22 mouse cellular contexts compared by ENCODE assay signal in genomic region chr9:77568789-77569506, GRCm38 (mm10). TPM values are rescaled to one million over a fixed set of nuclear protein-coding genes. Genes with fewer than 3 reads are reported as not detected.
DNase-seq lines count a peak whose midpoint lies in the region; ATAC-seq and TF ChIP-seq lines count a peak whose summit lies in the region.
"Had no signal": no experiment of that assay in that cellular context is flagged by ENCODE, and none has a peak within 500 bp of the region (broad histone marks: within the 10 kb centered on the region; RNA-seq: fewer than 3 reads in every experiment).

No protein-coding gene starts in this region.

- no peak overlapping the region for H3K4me3 ChIP-seq in midbrain, embryonic 11.5 days (ENCODE audit: low read depth, low read length)
- no peak overlapping the region for H3K4me3 ChIP-seq in midbrain, embryonic 16.5 days (ENCODE audit: low read depth, low read length)
- H3K4me3 ChIP-seq in forebrain, embryonic 15.5 days, result no peak overlapping the region
- H3K4me3 ChIP-seq in limb, embryonic 10.5 days, result no peak overlapping the region
- no peak overlapping the region for H3K4me3 ChIP-seq in gastrocnemius, adult 2 months
- H3K4me3 ChIP-seq: heart, embryonic 13.5 days; limb, embryonic 13.5 days; liver, embryonic 13.5 days; stomach, embryonic 15.5 days had no signal

- peaks cover 8% of the 10 kb centered on the region for H3K4me1 ChIP-seq in midbrain, embryonic 11.5 days (ENCODE audit: control insufficient read depth, insufficient read depth, low read length)
- H3K4me1 ChIP-seq in midbrain, embryonic 16.5 days (ENCODE audit: control insufficient read depth, insufficient read depth, low read length), result peaks cover 3% of the 10 kb centered on the region; the same call in 1 of the 2 replicates
- peaks cover 6% of the 10 kb centered on the region for H3K4me1 ChIP-seq in forebrain, embryonic 15.5 days
- no peaks in the 10 kb centered on the region for H3K4me1 ChIP-seq in limb, embryonic 10.5 days
- H3K4me1 ChIP-seq: limb, embryonic 13.5 days; liver, embryonic 13.5 days; stomach, embryonic 15.5 days had no signal

- H3K27ac ChIP-seq in midbrain, embryonic 11.5 days (ENCODE audit: low read depth, low read length), result no peak overlapping the region
- H3K27ac ChIP-seq in midbrain, embryonic 16.5 days (ENCODE audit: low read length), result no peak overlapping the region
- H3K27ac ChIP-seq in forebrain, embryonic 15.5 days (replicated peaks), result peak overlapping the region; percentile 27; the same call in 1 of the 2 replicates
- no peak overlapping the region for H3K27ac ChIP-seq in limb, embryonic 10.5 days
- H3K27ac ChIP-seq in gastrocnemius, adult 2 months, result no peak overlapping the region
- H3K27ac ChIP-seq: heart, embryonic 13.5 days; limb, embryonic 13.5 days; liver, embryonic 13.5 days; stomach, embryonic 15.5 days had no signal

- no peaks in the 10 kb centered on the region for H3K27me3 ChIP-seq in midbrain, embryonic 11.5 days (ENCODE audit: control insufficient read depth, insufficient read depth, low read length)
- no peaks in the 10 kb centered on the region for H3K27me3 ChIP-seq in midbrain, embryonic 16.5 days (ENCODE audit: control insufficient read depth, insufficient read depth, low read depth, low read length)
- H3K27me3 ChIP-seq in forebrain, embryonic 15.5 days, result no peaks in the 10 kb centered on the region
- no peaks in the 10 kb centered on the region for H3K27me3 ChIP-seq in limb, embryonic 10.5 days (ENCODE audit: low read depth, poor library complexity, severe bottlenecking)
- H3K27me3 ChIP-seq: heart, embryonic 13.5 days; limb, embryonic 13.5 days; liver, embryonic 13.5 days; Patski; stomach, embryonic 15.5 days had no signal

- H3K4me2 ChIP-seq in midbrain, embryonic 11.5 days, result no peak overlapping the region; the same call in 1 of the 2 replicates
- H3K4me2 ChIP-seq in midbrain, embryonic 16.5 days (ENCODE audit: low read length), result no peak overlapping the region; the same call in 1 of the 2 replicates
- H3K4me2 ChIP-seq in forebrain, embryonic 15.5 days (replicated peaks), result no peak overlapping the region
- H3K4me2 ChIP-seq: heart, embryonic 13.5 days; limb, embryonic 13.5 days; liver, embryonic 13.5 days; lung, embryonic 14.5 days; stomach, embryonic 15.5 days had no signal

- no peak for DNase-seq in frontal cortex, adult 2 months (ENCODE audit: extremely low spot score in 1 of 2, low spot score in 1 of 2)
- DNase-seq in midbrain, embryonic 11.5 days (ENCODE audit: low spot score, missing footprints), result peak; percentile 84
- no peak for DNase-seq in limb, embryonic 10.5 days (ENCODE audit: low spot score)
- no peak for DNase-seq in gastrocnemius, postnatal 14 days
- no peak for DNase-seq in gastrocnemius, adult 2 months
- DNase-seq: adrenal gland, adult 8-10 months; cerebellum, adult 11 months; cerebellum, postnatal 25 days; gastrocnemius, postnatal 10 days; heart, adult 18-20 months; kidney, adult 18-20 months; liver, embryonic 13.5 days; lung, embryonic 14.5 days; lung, postnatal 36 days; thymus, adult 2 months had no signal

- H3K36me3 ChIP-seq in midbrain, embryonic 11.5 days (ENCODE audit: control insufficient read depth, insufficient read depth, low read length), result no peaks in the 10 kb centered on the region
- H3K36me3 ChIP-seq in midbrain, embryonic 16.5 days (ENCODE audit: control insufficient read depth, insufficient read depth, low read length), result no peaks in the 10 kb centered on the region
- H3K36me3 ChIP-seq in forebrain, embryonic 15.5 days, result no peaks in the 10 kb centered on the region
- H3K36me3 ChIP-seq in limb, embryonic 10.5 days, result no peaks in the 10 kb centered on the region
- H3K36me3 ChIP-seq: heart, embryonic 13.5 days; limb, embryonic 13.5 days; liver, embryonic 13.5 days; stomach, embryonic 15.5 days had no signal

- intact Hi-C loops in gastrocnemius, postnatal 14 days (cut with DNase I; ENCODE audit: low total_unique reads), result no loop called here
- intact Hi-C loops in gastrocnemius, adult 2 months (cut with DNase I), result no loop called here

- no peak overlapping the region for H3K9ac ChIP-seq in midbrain, embryonic 11.5 days (ENCODE audit: low read length)
- no peak overlapping the region for H3K9ac ChIP-seq in midbrain, embryonic 16.5 days (ENCODE audit: low read depth, low read length)
- H3K9ac ChIP-seq in forebrain, embryonic 15.5 days (replicated peaks), result no peak overlapping the region
- H3K9ac ChIP-seq: heart, embryonic 13.5 days; limb, embryonic 13.5 days; liver, embryonic 13.5 days; lung, embryonic 14.5 days; stomach, embryonic 15.5 days had no signal

- no peaks in the 10 kb centered on the region for H3K9me3 ChIP-seq in midbrain, embryonic 11.5 days (ENCODE audit: control insufficient read depth, low read length)
- no peaks in the 10 kb centered on the region for H3K9me3 ChIP-seq in midbrain, embryonic 16.5 days (replicated peaks; ENCODE audit: control insufficient read depth, low read length, poor library complexity, severe bottlenecking)
- H3K9me3 ChIP-seq in forebrain, embryonic 15.5 days, result no peaks in the 10 kb centered on the region
- no peaks in the 10 kb centered on the region for H3K9me3 ChIP-seq in limb, embryonic 10.5 days (replicated peaks)
- H3K9me3 ChIP-seq: heart, embryonic 13.5 days; limb, embryonic 13.5 days; liver, embryonic 13.5 days; stomach, embryonic 15.5 days had no signal

- no peak for TF ChIP-seq CTCF in gastrocnemius, adult 2 months (IDR thresholded peaks at IDR 0.05)

- WGBS in midbrain, embryonic 11.5 days, result 22% methylated on average over 13 of the region's 13 CpGs
- 13% methylated on average over 13 of the region's 13 CpGs for WGBS in midbrain, embryonic 16.5 days
- 13% methylated on average over 13 of the region's 13 CpGs for WGBS in forebrain, embryonic 15.5 days
- 72% methylated on average over 13 of the region's 13 CpGs for WGBS in limb, embryonic 10.5 days

- peak; percentile 31 for ATAC-seq in frontal cortex, adult (ENCODE audit: low TSS enrichment)
- peak; percentile 58 for ATAC-seq in midbrain, embryonic 11.5 days (ENCODE audit: low FRiP score)
- no peak for ATAC-seq in midbrain, embryonic 16.5 days
- peak; percentile 96 for ATAC-seq in forebrain, embryonic 15.5 days (replicated peaks)
- ATAC-seq: Patski had no signal

RNA-seq across cellular contexts. Expression of gene Lrrc1, which starts 24.3 kb away (rescaled TPM):
- 20.0 and 20.6 TPM in 2 replicates for polyA plus RNA-seq in frontal cortex, adult 2 months (2012; rRNA removed)
- polyA plus RNA-seq in midbrain, embryonic 11.5 days (2014; fragmentation: Nextera tagmentation; extraction: Ambion mirVana), result 5.0 and 6.6 TPM in 2 replicates
- polyA plus RNA-seq in midbrain, embryonic 16.5 days (2015; fragmentation: Nextera tagmentation; extraction: Ambion mirVana), result 5.4 and 6.2 TPM in 2 replicates
- polyA plus RNA-seq in forebrain, embryonic 15.5 days (2015; fragmentation: Nextera tagmentation; extraction: Ambion mirVana), result 8.4 and 9.4 TPM in 2 replicates
- 4.9 and 5.4 TPM in 2 replicates for polyA plus RNA-seq in limb, embryonic 10.5 days (2016; fragmentation: Nextera tagmentation; extraction: Ambion mirVana)
- 1 to 10 TPM; 1.2 to 1.6 TPM for total RNA-seq in gastrocnemius, postnatal 14 days (2021)
- total RNA-seq in gastrocnemius, adult 2 months (2021), result under 1 TPM; 0.71 to 0.84 TPM
